Mouse (Mus musculus) urinary bladder, postnatal 36 days (tissue): ENCODE data around the gene Igfbp3.
"Not testable (repeated sequence)": the region's sequence is repeated elsewhere in the genome, so short reads cannot be mapped to it uniquely, and the experiment has no call there.

Source experiments
- DNase-seq, 2 experiments: peaks; one replicate each; pipeline ENCODE4 v3.0.0; 2022; ENCODE audit warnings: low spot score in 2 of 2, mixed read lengths in 1 of 2

Gene Igfbp3

DNA sequence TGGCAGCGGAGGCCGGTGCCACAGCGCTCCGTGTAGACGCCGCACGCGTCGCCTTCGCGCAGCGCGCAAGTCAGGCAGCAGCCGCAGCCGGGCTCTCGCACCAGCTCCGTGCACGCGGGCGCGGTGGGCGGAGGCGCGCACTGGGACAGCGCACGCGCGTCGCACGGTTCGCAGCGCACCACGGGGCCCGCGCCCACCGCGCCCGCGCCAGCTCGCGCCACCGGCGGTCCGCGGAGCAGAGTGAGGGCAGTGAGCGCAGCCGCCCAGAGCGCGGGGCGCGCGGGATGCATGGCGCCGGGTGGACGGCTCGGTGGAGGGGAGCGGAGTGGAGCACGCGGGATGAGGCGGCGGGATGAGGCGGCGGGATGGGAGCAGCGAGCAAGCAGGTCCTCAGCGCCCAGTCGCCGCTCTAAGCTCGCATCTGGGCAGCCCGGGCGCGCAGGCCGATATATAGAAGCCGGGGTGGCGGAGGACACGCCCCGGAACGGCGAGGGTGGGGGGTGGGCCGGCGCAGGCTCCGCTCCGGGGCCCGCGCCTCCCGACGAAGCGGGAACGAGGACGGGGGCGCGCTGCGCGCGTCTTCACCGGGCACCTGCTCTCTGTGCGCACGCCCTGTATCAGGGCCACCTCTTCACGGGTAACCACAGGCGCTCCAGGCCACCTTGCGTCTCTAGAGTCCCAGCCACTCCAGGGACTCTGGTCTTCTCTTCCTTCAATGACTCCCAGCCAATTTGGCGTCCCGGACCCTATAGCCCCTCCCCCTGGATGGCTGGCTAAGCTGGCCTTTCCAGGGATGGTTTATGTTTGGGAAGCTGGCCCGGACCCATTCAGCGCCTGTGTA is at the start of gene Igfbp3:
Gene Igfbp3, minus strand, starts transcription at position 423 of the 841 bp plus-strand sequence.
- peak in 1 of 2 experiments; percentile 31 for DNase-seq

DNA sequence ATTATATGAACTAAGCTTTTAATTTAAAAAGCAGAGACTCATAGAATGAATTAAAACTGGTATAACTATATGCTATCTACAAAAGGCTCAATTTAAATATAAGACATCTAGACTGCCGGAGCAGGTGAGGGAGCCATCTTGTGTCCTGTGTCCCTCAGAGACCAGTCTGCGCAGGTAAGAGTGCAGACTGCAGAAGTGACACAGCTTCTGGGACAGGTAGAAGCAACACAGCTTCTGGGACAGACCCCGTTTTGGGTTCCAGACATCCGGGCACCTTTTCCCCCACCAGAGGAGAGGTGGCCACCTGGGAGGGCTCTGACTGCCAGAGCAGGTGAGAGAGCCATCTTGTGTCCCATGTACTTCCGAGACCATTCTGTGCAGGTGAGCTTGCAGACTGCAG is 37.1 kb upstream of the Igfbp3 start:
- no peak for DNase-seq

DNA sequence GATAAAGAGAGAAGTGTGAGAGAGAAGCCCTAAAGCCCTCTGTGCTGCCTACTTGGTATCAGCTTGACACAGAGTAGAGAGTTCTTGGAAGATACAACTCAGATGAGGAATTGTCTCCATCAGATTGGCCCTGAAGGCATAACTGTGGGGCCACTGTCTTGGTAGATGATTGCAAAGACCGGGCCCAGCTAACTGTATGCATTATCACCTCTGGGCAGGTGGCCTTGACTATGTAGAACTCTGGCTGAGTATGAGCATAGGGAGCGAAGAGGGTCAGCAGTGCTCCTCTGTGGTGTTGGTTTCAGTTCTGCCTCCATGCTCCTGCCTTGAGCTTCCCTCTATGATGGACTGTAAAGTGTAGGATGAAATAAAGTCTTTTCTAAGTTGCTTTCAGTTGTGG is 36.7 kb upstream of the Igfbp3 start:
- no peak for DNase-seq

DNA sequence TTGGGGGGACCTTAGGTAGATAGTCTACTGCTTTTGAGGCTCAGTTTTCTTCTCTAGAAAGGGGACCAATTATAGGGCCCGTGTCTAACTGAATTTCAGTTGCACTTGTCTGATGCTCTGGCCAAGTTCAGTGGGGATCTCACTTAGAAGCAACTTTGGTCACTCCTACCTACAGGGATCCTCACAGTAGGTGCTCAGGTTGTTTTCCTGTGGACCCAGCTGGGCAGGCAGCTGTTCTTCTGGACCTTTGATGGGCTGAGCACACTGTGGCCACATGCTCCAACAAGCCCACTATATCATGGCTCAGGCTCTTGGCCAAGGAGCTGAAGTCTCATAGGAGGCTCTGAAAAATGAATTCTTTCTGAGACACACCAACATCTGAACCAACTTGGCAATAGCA is 31.1 kb upstream of the Igfbp3 start:
- DNase-seq: no peak

DNA sequence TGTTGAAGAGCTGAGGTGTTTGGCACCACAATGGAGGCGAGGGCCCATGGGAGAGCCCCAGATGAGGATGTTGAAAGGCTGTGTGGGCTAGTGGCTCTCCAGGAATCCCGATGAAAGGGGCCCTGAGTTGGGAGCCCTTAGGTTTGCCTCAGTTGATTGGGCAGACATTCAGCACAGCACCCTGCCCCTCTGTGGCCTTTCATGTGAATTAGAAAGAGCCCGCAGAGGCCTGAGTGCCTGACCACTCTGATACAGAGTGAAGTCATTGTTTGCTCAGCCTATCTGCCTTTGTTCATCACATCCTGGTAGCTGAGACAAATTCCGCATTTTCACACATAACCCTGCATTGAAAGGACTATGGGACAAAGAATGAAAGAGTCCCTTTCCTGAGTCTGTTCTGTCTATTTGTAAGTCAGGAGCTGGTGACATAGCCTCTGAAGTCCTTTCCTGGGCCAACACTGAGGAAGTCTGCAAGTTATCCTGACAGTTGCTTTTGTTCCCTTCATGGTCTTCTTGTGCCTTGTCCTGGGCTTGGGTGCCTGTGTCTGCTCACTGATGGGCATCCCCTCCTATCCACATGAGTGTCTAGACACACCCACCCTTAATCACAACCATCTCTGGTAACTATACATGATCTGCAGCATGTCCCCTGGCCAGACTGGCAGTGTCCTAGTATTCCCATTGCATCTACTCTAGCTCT is 25.5 kb upstream of the Igfbp3 start:
- peak in 1 of 2 experiments; percentile 6 for DNase-seq

DNA sequence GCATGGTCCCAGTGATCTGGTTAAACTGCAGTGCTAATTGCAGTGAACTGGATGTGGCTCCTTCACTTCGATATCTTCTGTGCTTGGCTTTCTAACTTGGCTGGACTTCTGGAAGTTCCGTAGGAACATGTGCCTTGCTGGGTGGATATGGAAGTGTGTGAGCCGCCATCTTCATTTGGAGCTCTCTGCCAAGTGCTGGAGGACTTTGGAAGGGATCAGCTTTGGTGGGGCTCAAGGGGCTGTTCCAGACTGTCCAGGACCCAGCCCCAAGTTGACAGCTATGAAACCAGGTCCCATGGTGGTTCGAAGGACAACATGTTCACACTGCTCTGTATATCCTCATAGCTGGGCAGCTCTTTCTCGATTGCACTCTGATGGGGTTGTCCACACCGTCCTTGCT is 24.8 kb upstream of the Igfbp3 start:
- DNase-seq: no peak

DNA sequence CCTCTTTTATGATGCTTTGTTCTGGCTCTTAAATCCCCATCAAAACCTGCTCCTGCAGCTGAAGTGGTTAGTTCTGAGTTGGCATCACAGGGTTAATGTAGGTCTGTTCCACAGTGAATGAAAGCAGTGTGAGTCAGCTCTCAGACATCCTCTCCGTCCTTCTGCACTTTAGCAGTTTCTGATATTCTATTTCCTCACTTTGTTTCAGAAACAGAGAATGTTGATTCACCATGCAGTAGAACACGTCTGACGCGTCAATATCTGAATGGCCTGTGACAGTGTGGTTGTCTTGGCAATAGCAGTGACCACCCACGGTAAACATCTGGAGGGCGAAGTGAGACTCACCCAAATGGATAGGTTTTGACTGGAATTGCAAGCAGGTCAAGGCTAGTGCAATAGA is 24.0 kb upstream of the Igfbp3 start:
- DNase-seq: peak; percentile 31 to 37

DNA sequence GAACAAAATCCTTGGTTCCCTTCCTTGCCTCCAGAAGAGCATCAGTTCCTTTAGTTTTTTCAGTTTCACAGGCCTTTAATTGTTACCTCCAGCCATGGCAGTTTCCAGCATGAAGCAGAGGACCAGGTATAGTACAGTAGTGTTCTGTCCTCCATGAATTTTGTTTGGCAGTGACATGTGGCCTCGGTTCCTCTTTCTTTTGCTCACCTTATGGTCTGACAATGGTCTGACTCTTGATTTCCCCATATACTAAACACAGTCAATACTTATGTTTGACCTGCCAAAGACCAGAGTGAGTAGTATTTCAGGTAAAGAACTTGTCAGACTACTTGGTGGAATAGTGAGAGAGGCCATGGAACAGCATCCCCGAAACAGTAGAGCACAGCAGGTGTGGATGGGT is 23.0 kb upstream of the Igfbp3 start:
- DNase-seq: no peak

DNA sequence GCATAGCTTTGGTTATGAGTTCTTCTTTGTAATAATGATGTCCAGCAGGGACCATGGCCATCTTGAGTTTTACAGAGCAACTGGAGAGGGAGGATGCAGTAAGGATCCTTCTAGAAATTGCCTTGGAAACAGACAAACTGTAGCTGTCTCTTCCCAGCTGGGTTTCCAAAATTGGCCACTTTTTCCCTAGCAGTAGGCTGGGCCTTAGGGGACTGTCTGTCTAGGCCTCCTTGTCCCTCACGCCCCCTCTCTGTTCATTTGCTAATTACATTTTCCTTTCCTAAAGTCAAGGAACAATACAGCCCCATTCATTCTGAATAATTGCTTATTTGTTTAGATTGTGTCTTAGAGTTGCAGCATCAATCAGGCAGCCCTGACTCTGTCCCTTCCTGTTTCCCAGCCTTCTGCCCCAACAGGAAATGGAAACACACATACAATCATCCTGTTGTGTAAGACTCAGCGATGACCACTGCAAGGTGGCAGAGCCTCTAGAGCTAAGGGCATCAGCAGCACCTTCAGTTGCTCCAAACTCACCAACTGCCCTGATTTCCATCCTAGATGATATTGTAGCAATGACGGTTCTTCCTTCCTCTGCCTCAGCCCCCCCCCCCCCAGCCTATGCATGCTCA is 21.4 kb upstream of the Igfbp3 start:
- DNase-seq: no peak

DNA sequence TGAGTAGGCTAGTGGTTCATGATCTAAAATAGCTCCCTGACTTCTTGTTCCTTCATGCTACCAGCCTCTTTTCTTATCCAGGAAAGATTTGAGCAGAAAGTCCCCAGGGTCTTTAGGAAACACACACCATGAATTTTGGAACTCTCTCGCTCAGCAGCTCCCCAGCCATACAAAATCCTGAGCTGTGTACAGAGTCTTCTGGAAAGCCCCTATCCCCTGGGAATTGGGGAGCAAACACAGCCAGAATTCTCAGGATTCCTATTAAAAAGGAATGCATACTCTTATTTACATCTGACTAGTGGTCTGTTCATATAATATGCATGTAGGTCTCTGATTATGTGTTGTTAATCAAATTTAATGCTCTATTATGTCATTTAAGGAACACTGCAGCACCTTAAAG is 20.7 kb upstream of the Igfbp3 start:
- no peak for DNase-seq

DNA sequence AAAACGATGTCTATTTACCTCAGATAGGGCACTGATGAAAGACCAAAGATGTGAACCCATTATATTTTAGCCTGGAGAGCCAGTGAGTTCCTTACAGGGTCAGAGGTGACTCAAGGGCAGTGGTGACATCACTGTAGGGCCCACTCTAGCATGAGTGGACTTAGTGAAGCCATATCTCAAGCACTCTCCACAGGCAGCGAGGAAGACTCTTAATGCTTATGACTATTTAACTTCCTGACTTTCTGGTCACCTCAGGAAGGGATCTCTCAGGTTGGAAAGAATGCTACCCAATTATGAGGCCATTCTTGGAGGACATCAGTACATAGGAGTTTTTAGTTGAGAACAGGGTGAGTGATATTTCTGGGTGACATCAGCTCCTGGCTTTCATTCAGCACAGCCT is 19.6 kb upstream of the Igfbp3 start:
- no peak for DNase-seq

DNA sequence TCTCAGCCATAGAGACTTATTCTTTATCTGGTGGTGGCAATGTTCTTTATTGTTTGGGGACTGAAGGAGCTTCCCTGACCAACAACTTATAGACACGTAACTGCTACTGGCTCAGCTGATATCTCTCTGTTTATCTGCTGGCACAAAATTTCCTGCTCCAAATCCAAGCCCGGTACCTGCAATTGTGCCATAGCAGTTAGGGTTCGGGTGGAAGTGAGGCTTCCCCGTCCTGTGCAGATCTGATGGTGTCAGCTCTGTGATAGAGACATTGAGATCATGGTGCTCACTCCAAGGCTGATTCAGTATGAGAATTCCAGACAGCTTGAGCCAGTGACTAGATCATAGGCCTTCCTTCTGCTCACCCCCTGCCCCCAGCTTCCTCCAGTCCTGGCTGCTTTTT is 18.2 kb upstream of the Igfbp3 start:
- no peak for DNase-seq

DNA sequence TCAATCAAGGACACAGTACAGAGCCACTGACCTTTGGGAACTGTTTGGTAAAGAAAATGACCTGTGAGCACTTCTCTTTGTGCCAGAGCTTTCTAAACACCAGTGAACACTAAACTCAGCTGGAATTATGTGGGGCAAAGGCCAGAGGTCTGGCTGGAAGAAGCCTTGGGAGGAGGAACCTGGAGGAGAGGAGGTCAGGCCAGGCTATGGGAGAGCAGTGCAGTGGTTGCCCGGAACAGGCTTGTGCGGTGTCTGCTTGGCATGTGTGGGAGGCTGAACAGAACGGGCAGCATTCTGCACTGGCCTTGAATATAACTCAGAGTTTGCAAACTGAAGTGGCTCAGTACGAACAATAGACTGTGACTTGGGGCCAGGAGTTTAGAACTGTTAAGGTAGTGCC is 16.3 kb upstream of the Igfbp3 start:
- DNase-seq: no peak

DNA sequence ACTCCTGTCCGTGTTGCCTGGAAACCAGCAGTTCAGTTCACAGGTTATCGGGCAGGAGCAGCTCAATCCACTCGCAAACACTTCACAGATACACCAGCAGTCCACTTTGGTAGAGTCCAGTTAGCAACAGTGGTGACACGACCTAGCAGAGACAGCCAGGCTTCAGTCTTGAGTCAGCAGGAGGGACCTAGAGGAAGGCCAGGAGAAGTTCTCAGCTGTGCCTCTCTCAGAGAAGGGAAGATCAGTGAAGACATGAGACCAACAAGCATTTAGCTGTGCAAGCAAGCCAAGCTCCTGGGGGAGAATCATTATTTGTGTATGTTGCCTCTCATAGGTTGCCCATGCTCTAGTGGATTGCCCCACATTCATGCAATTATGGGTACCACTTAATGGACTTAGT is 14.4 kb upstream of the Igfbp3 start:
- no peak for DNase-seq

DNA sequence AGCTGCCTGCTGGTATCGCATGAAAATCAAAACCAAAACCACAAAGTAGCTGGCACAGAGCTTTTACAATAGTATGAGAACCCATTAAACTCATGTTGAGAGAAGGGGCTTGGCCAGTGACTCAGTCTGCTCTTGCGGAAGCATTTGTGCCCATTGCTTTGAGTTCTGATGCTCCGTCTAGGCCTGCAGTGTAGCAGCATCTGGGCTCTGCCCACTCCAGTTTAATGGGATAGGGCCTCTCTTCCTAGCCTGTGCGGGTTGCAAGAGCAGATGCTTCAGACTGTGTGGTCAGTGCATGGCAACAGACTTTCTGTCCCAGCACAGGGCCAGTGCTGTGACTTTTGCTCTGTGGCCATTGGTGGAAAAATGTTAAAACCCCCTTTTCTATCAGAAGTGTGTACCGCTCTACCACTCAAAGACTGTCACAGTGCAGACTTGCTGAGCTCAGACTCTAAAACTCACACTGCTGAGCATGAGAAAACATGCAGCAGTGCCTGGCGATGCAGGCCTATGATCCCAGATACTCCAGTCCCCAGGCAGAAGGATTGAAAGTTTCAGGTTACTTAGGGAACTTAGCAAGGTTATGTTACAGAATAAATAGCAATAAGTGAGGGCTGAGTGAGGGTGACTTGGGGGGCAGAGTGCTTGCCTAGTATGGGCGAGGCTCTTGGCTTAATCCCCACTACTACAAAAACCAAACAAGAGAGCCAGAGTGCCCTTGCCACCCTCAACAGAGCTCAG is 13.3 kb upstream of the Igfbp3 start:
- no peak for DNase-seq

DNA sequence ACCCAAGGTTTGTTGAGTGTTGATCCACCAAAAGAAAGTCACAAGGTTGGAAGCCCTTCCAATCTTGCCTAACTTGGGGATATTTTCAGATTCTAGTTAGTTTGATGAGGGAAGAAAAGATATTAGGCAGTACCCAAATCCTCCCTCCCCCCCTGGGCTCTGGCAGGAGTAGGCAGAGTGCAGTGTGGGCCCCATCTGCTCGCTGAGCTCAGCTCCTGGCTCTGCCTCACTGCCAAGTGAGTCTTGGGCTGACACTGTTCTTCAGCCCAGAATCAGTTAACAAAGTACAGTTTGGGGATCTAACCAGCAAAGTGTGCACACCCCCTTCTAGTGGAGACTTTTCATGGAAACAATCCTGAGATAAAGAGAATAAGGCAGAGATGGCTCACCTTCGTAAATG is 12.5 kb upstream of the Igfbp3 start:
- no peak for DNase-seq

DNA sequence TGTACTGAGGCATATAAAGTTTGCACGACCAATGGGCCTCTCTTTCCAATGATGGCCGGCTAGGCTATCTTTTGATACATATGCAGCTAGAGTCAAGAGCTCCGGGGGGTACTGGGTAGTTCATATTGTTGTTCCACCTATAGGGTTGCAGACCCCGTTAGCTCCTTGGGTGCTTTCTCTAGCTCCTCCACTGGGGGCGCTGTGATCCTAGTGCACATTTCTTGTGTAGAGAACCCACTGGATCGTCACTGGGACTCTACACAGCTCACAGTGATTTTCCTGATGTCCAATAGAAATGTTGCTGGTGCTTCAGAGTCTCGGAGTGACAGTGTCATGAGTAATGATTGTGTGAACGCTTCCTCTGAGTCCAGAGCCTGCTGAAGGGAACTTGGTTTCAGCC is 8.1 kb upstream of the Igfbp3 start:
- not testable (repeated sequence) for DNase-seq

DNA sequence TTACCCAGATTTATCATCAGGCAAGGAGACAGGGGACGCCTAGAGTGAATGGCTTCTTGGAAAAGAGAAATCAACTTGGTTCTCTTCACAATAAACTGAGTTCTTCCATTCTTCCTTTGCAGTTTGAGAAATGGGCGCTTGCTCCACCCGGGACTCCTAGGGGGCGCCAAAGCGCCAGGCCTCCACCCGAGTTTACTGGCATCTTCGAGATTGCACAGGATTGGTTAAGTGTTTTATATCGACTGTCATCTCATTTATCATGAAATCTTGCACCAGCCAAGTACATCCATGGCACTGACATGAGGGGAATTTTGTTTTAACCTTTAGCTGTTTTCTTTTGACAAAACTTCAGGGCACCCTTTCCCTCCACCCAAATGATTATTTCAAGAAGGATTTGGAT is 2.0 kb upstream of the Igfbp3 start:
- peak; percentile 60 to 72 for DNase-seq

DNA sequence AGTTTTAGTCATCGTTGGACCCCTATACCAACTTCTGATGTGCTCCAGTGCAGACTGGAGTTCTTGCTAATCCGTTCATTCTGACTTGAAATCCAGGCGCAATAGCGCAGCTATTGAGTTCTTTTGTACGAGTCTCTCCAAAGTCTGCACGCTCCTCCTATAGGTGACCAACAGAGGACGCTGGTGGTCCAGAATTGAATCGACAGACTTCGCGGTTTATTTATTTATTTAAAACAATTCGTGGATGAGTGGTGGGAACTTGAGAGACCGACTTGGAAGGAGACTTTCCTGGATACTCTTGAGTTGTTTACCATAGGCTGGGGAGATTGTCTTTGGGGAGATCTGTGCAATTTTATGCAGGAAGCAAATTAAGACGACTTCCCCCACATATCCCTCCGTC is 1.0 kb upstream of the Igfbp3 start:
- DNase-seq: peak in 1 of 2 experiments; percentile 48

DNA sequence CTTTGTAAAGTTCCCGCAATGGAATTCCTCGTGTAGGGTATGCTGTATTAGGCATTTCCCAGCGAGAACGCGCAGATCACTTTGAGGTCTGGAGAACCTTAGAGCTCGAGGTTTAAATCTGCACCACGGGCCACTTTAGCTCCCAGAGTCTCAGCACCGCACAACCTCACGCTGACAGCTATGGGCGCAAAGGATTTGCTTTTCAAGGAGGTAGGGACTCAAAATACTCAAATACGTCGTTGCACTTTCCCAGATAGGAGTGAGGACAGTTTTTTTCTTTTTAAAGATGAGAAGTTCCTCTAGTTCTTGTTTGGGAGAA is 578 bp upstream of the Igfbp3 start:
- DNase-seq: no peak

DNA sequence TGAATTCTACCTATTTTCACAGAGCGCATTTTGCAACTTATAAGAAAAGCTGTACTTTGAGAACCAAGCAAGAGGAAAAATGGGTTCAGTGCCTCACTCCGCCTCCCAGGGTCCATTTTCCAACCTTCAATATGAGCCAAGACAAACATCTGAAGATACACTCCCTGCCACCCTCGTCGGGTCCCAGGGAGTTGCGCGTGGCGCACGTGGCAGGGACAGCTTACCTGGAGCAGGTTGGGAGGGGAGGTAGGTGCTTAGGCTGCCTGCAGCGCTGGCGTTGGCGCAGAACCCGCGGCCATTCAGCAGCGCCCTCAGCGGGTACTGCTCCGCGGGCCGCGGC is 592 bp downstream of the Igfbp3 start:
- no peak for DNase-seq

DNA sequence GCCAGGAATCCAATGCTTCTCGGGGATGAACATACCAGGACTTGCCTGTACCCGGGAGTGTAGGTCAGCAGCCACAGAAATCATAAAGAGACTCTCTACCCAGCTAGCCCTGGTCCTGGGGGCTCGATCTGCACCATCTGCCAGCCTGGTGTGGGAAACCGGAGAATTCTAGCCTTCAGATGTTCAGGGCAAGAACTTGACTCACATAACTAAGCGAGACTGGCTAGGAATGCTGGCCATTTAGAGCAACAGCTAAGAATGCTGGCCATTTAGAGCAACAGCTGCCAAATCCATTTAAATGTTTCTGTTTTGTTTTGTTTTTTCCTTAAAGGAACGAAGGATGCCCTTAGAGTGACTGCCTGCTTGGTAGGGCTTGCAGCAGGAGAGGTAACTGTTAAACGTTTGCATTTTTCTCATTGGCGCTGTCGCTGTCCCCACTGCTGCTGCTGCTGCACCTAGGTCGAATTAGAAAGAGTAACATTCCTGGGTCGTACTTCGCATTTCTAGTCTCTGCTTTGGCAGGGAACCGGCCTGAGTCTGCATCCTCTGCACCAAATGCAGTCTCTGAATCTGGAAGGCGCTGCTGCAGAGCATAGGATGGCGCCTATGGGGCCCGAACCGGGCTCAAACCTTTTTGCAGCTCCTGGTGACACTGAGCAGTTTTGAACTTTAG is 1.5 kb downstream of the Igfbp3 start:
- no peak for DNase-seq
